Mouse (Mus musculus): Measurements from ENCODE around the gene Rdh13. TPM values are rescaled to one million over a fixed set of nuclear protein-coding genes. Genes with fewer than 3 reads are reported as not detected.
"Not testable (repeated sequence)": the region's sequence is repeated elsewhere in the genome, so short reads cannot be mapped to it uniquely, and the experiment has no call there.

The Rdh13 gene
- polyA plus RNA-seq, 1 experiment from 2014 or later, result 30.5 TPM

DNA sequence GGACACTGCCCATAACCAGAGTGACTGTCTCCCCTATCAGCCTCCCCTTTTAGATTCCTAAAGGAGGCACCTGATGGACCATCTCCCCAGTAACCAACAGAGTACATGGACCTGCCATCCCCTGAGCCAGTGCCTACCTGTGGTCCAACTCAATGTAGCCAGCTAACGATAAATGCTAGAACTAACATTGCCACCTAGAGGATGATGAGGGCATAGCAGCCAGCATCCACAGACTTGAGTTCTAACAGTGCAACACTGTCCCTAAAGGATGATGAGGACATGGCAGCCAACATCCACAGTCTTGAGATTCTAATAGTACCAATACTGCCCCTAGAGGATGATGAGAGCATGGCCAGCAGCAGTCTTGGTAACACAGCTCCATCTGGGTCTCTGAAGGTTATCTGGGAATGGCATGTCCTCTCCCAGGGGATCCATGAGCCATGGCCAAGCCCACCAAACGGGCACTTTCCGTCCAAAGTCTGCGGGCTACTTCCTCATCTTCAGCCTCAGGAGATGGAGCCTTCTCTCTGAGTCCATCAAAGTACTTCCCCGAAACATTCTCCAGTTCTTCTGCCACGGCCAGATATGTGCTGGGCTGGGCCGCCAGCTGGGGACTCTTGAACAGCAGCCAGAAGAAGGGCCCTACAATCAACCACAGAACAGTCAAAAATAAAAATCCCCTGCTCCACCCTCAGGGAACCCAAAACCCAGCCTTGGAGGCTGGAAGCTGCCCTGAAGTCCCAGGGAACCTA, 18.1 kb downstream of the Rdh13 start:
- no peaks in the 10 kb centered on the region for H3K27me3 ChIP-seq
- H3K9me3 ChIP-seq (replicated peaks), result no peaks in the 10 kb centered on the region
- 71% methylated on average over 7 of the region's 7 CpGs for whole genome bisulfite sequencing
- H3K9ac ChIP-seq, result no peak overlapping the region
- no peaks in the 10 kb centered on the region for H3K4me1 ChIP-seq
- H3K36me3 ChIP-seq, result peaks cover 82% of the 10 kb centered on the region
- H3K27ac ChIP-seq, result no peak overlapping the region
- no peak overlapping the region for H3K4me3 ChIP-seq (replicated peaks)
- ATAC-seq (replicated peaks; ENCODE audit: low FRiP score), result peak; percentile 93
- no peak overlapping the region for H3K4me2 ChIP-seq

DNA sequence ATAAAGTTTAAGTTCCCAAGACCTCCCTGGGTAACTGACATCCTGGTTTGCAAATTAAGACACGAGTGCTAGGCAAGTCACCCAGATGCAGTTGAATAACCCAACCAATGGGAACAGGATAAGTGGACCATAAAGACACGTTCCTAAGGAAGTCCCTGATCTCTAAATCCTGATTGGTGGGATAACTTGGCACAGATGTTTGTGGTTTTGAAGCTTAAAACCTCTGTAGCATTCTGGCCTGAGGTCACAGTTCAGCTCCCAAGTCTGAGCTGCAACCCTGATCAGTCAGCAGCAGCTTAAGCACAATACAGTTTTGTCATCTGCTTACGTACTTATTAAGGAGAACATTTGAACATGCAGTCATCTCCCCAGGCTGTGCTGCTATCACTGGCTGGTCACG, 25.2 kb downstream of the Rdh13 start:
- Histone ChIP-seq H3K9ac (no peak overlapping the region), H3K4me2 (no peak overlapping the region), H3K4me3 (replicated peaks) (no peak overlapping the region), H3K36me3 (peaks cover 14% of the 10 kb centered on the region), H3K4me1 (no peaks in the 10 kb centered on the region), H3K9me3 (replicated peaks) (no peaks in the 10 kb centered on the region), H3K27ac (no peak overlapping the region), H3K27me3 (no peaks in the 10 kb centered on the region)
- ATAC-seq (replicated peaks; ENCODE audit: low FRiP score), result no peak
- 57% methylated on average over 4 of the region's 4 CpGs for WGBS

DNA sequence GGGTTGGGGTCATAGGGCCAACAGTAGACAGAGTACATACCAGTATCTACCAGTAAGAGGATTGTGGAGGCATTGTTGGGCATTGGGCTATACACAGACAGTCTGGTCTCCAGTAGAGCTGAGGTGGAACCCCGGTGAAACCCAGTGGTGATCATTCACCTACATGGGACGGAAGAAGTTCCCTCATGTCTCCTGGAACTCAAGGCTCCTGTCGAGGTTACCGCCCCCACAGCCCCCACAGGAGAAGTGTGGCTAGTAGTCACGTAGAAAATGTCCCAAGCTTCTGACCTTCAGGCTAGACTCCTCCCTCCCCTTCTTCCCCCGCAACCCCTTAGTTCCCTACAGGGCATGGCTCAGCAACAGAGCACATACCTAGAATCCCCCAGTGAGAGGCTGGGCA, 25.8 kb downstream of the Rdh13 start:
- ATAC-seq (replicated peaks; ENCODE audit: low FRiP score), result no peak
- no peaks in the 10 kb centered on the region for H3K27me3 ChIP-seq
- H3K4me1 ChIP-seq, result no peaks in the 10 kb centered on the region
- H3K9me3 ChIP-seq (replicated peaks), result no peaks in the 10 kb centered on the region
- H3K4me3 ChIP-seq (replicated peaks), result no peak overlapping the region
- peaks cover 9% of the 10 kb centered on the region; the same call in 1 of the 2 replicates for H3K36me3 ChIP-seq
- H3K27ac ChIP-seq, result no peak overlapping the region
- no peak overlapping the region for H3K9ac ChIP-seq
- WGBS, result 79% methylated on average over 6 of the region's 6 CpGs
- no peak overlapping the region for H3K4me2 ChIP-seq

- not testable (repeated sequence) for H3K4me2 ChIP-seq; H3K4me1 ChIP-seq; H3K4me3 ChIP-seq (replicated peaks); H3K27ac ChIP-seq; H3K9ac ChIP-seq; H3K9me3 ChIP-seq (replicated peaks); H3K27me3 ChIP-seq; H3K36me3 ChIP-seq; ATAC-seq (replicated peaks; ENCODE audit: low FRiP score)
- 98% methylated on average over 15 of the region's 15 CpGs for WGBS
Observed at GRCm38 (mm10) chr7:4412406-4412805, 33.0 kb downstream of the Rdh13 start.

- Histone ChIP-seq H3K9ac (no peak within 1 kb of the TSS), H3K27ac (no peak within 1 kb of the TSS), H3K36me3 (no peaks in the 10 kb centered on the region), H3K9me3 (replicated peaks) (no peaks in the 10 kb centered on the region), H3K4me2 (no peak within 1 kb of the TSS), H3K4me1 (no peaks in the 10 kb centered on the region), H3K27me3 (no peaks in the 10 kb centered on the region), H3K4me3 (replicated peaks) (no peak within 1 kb of the TSS)
- 88% methylated on average over 1 of the region's 1 CpGs for WGBS
- ATAC-seq (replicated peaks; ENCODE audit: low FRiP score), result no peak
Observed at GRCm38 (mm10) chr7:4397730-4398129, 47.7 kb downstream of the Rdh13 start, which contains the start of gene Gp6. Gene Gp6 (minus strand): TSS chr7:4397744.

Small RNA genes within 50 kb of the gene (microRNA-seq; reads per million reads assigned to microRNA genes)
- not detected for gene Gm24605
- gene Gm24752, result not detected
- gene Gm25349, result not detected

Other genes with a start within 250 kb of the Rdh13 start
- gene Lilra5, start 207.9 kb downstream of the Rdh13 start, polyA plus RNA-seq (2015; fragmentation: Nextera tagmentation; extraction: Ambion mirVana), result 0.08 and 0.12 TPM in 2 replicates
- 0.14 TPM in 1 of 2 replicates, not detected in the other for gene Ncr1, start 107.9 kb downstream of the Rdh13 start, polyA plus RNA-seq (2015; fragmentation: Nextera tagmentation; extraction: Ambion mirVana)
- 0.35 TPM in 1 of 2 replicates, not detected in the other for gene Gp6, start 47.9 kb downstream of the Rdh13 start, polyA plus RNA-seq (2015; fragmentation: Nextera tagmentation; extraction: Ambion mirVana)
- 8.9 and 9.0 TPM in 2 replicates for gene Eps8l1, start 15.0 kb upstream of the Rdh13 start, polyA plus RNA-seq (2015; fragmentation: Nextera tagmentation; extraction: Ambion mirVana)
- 38.2 and 43.9 TPM in 2 replicates for gene Ppp1r12c, start 56.0 kb upstream of the Rdh13 start, polyA plus RNA-seq (2015; fragmentation: Nextera tagmentation; extraction: Ambion mirVana)
- gene Tnnt1, start 70.7 kb upstream of the Rdh13 start, polyA plus RNA-seq (2015; fragmentation: Nextera tagmentation; extraction: Ambion mirVana), result 37.2 and 48.6 TPM in 2 replicates
- 6.6 and 6.9 TPM in 2 replicates for gene Tnni3, start 78.6 kb upstream of the Rdh13 start, polyA plus RNA-seq (2015; fragmentation: Nextera tagmentation; extraction: Ambion mirVana)
- 3.2 and 3.5 TPM in 2 replicates for gene Dnaaf3, start 86.8 kb upstream of the Rdh13 start, polyA plus RNA-seq (2015; fragmentation: Nextera tagmentation; extraction: Ambion mirVana)
- gene Syt5, start 101.9 kb upstream of the Rdh13 start, polyA plus RNA-seq (2015; fragmentation: Nextera tagmentation; extraction: Ambion mirVana), result 6.5 and 7.5 TPM in 2 replicates
- gene Ptprh, start 158.4 kb upstream of the Rdh13 start, polyA plus RNA-seq (2015; fragmentation: Nextera tagmentation; extraction: Ambion mirVana), result 0.08 TPM in 1 of 2 replicates, not detected in the other
- gene Tmem86b, start 185.8 kb upstream of the Rdh13 start, polyA plus RNA-seq (2015; fragmentation: Nextera tagmentation; extraction: Ambion mirVana), result 1.5 and 1.6 TPM in 2 replicates
- gene Ppp6r1, start 213.4 kb upstream of the Rdh13 start, polyA plus RNA-seq (2015; fragmentation: Nextera tagmentation; extraction: Ambion mirVana), result 7.4 and 7.8 TPM in 2 replicates
- 112 and 119 TPM in 2 replicates for gene Hspbp1, start 239.4 kb upstream of the Rdh13 start, polyA plus RNA-seq (2015; fragmentation: Nextera tagmentation; extraction: Ambion mirVana)
- gene Brsk1, start 245.0 kb upstream of the Rdh13 start, polyA plus RNA-seq (2015; fragmentation: Nextera tagmentation; extraction: Ambion mirVana), result 1.1 and 1.6 TPM in 2 replicates